Mouse (Mus musculus): Measurements from ENCODE around the gene Gm49510.

Gene Gm49510

GRCm38 (mm10) chr15:78899409-78899739 lies at the start of gene Gm49510:
TSS of gene Gm49510 (plus strand) at chr15:78899667.
- no peak for DNase-seq (ENCODE audit: low spot score)

- no peak for DNase-seq (ENCODE audit: low spot score)
These were observed 49.2 kb upstream of the Gm49510 start for GRCm38 (mm10) chr15:78850059-78850824.

- DNase-seq (ENCODE audit: low spot score), result no peak
These were observed 48.5 kb upstream of the Gm49510 start for GRCm38 (mm10) chr15:78850944-78851343.

- DNase-seq (ENCODE audit: low spot score), result peak; percentile 79
These were observed 47.8 kb upstream of the Gm49510 start for GRCm38 (mm10) chr15:78851505-78852153.

- no peak for DNase-seq (ENCODE audit: low spot score)
These were observed 44.0 kb upstream of the Gm49510 start, which contains the start of gene Lgals2 for GRCm38 (mm10) chr15:78855303-78855965. TSS of gene Lgals2 (minus strand) at chr15:78855529.

DNA sequence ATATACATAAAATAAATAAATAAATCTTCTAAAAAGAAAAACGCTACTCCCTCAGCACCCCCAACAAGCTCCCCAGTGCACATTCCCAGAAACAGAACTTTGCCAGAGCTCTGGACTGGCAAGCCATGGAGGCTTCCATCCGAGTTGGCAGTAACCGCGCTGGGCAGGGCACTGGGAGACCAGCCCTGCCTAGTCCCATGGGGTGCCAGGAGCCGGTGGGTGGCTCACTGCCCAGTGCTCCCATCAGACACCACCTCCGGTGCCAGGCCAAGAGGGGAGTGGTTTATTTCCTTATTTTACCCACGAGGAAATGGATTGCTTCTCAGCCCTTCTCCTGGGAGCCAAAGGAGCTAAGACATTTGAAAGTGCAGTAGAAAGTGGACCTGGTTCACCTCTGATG lies 42.5 kb upstream of the Gm49510 start:
- DNase-seq (ENCODE audit: low spot score), result no peak

DNA sequence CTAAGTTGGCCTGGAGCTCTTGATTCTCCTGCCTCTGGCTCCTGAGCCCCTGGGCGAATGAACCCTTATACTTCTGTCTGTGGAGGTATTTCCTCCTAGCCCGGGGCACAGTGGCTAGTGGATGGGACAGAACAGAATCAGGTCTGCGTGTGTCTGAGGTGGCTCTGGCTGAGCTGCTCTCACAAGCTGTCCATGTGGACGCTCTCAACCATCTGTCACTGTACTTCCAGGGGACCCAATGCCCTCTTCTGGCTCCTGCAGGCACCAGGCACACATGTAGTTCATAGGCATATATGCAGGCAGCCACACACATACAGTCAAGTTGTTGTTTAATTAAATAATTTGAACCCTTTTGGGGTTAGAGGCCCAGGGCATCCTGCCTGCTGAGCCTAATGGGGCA lies 40.2 kb upstream of the Gm49510 start:
- no peak for DNase-seq (ENCODE audit: low spot score)

DNA sequence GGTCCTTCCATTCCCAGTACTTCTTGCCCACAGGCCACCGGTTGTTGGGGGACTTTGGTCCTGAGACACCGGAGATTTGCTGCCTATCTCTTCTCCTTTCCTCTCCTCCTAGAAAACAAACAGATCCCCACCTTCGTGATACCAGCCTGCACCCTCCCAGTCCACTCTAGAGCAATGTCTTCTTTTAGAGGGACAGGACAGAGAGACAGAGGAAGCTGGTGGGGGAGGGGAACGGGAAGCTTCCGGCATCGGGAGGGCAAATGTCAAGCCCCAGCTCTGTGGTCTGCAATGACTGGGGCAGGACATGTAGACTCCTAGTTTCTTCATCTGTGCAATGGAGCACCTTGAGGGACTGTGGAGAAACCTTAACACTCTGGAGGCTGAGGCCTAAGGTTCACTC lies 39.8 kb upstream of the Gm49510 start:
- DNase-seq (ENCODE audit: low spot score), result no peak

- DNase-seq (ENCODE audit: low spot score), result no peak
These were observed 37.2 kb upstream of the Gm49510 start for GRCm38 (mm10) chr15:78862280-78862679.

- DNase-seq (ENCODE audit: low spot score), result no peak
These were observed 36.3 kb upstream of the Gm49510 start for GRCm38 (mm10) chr15:78863154-78863553.

DNA sequence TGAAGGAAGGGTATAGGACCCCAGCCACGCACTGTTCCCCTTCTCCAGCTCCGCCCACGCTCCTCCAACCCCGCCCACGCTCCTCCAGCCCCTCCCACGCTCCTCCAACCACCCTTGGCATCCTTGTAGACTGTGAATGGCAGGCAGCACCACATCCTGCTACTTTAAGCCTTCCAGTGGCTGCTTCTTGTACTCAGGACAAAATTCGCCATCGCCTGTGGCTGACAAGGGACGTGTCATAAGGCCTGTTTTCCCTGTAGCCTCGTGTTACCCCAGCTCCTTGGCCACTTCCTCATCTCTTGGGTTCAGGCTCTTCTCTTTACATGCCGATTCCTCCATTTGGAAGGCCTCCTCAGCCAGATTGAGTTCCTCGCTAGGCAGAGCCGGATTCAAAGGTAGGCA lies 35.6 kb upstream of the Gm49510 start:
- no peak for DNase-seq (ENCODE audit: low spot score)

- no peak for DNase-seq (ENCODE audit: low spot score)
These were observed 31.1 kb upstream of the Gm49510 start for GRCm38 (mm10) chr15:78868398-78868797.

GRCm38 (mm10) chr15:78868826-78869233 lies 30.6 kb upstream of the Gm49510 start:
- no peak for DNase-seq (ENCODE audit: low spot score)

DNA sequence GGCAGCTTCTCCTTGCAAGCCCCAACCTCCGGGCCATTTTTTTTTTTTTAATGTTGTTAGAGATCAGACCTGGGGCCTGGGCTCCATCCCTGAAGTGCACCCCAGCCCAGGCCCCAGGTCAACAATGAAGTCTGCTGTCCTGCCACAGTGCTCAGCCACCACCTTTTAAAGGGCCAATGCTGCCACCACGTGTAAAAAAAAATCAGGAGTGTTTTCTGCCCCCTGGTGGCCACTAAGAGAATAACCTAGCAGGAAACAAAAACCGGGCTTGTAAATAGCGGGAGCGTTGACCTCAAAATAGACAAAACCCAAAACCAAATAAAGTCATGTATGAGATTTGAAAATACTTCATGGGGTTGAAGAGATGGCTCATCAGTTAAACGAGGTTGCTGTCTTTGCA lies 29.7 kb upstream of the Gm49510 start:
- DNase-seq (ENCODE audit: low spot score), result no peak

DNA sequence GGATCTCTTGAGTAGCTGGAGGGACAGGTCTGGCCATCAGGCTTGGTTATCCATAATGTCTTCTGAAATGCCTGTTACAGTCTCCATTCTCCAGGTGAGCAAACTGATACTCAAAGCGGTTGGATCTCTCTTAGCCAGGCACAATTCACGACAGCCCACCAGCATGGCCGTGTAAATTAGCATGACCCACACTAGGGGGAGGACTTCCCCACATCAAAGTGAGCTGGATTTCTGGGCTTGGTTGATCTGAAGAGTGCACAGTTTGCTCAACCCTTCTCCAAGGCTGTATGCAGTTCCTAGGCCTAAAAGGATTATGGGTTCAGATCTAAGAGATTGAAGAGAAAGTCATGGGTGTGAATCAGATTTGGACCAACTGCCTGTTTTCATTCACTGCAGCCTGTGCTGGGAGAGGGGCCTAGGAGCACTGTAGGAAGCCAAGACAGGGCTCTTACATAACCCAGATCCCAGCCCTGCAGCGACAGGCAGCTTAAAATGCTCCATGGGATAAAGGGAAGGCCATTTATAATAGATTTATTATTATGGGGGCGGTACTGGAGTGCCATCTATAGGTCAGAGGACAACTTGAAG lies 27.4 kb upstream of the Gm49510 start:
- DNase-seq (ENCODE audit: low spot score), result no peak

- no peak for DNase-seq (ENCODE audit: low spot score)
These were observed 25.5 kb upstream of the Gm49510 start for GRCm38 (mm10) chr15:78873803-78874435.

GRCm38 (mm10) chr15:78874989-78875388 lies 24.5 kb upstream of the Gm49510 start:
- DNase-seq (ENCODE audit: low spot score), result no peak

DNA sequence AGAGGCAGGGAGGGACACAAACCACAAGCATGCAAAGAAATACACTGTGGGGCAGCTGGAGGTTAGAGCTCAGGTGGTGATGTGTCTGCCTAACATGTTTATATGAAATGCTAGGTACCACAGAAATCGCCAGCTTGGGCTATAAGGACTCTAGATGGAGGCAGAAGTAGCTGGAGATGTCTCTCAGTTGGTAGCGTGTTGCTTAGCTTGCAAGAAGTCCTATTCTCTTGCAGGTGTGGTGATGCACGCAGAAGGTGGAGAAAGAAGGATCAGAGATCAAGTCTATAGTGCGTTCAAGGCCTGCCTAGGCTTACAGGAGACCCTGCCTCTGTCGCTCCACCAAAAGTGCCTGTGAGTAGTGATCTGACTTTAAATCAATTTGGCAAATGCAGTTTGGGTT lies 23.9 kb upstream of the Gm49510 start:
- no peak for DNase-seq (ENCODE audit: low spot score)

GRCm38 (mm10) chr15:78876258-78876696 lies 23.2 kb upstream of the Gm49510 start:
- DNase-seq (ENCODE audit: low spot score), result peak; percentile 67

DNA sequence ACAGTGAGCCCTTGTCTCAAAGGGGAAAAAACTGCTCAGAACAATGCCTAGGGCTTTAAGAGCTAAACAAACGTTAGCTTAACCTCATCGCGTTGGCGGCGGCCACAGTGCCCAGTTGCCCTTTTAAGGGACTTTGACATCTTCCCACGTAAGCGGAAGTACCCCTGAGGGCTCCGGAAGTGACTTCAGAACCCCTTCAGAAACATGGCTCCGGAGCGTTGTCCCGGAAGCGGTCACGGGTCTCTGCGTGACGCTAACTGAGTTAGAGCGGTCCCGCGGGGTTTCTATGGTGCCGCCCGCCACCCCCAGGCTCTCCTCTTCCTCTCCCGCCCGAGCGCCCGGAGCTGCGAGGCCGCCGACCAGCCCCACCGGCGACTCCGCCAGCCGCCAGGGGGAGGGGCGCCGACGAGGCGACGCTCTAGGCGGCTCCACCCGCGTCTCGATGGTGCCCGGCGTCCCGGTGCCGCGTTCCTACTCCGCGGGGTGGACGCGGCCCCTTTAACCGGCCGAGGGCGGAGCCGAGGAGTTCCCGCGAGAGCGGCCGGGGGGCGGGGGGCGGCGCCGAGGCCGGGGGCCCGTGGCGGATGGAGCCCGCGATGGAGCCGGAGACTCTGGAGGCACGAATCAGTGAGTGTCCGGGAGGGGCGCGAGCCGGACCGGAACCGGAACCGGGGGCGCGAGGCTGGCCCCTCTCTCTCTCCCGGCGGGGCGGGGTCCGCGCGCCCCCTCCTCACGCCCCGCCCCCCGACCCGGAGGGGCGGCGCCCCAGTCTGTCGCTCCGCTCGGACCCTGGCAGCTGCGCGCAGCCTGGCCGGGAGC lies 22.3 kb upstream of the Gm49510 start, which contains the start of gene Gga1:
Gene Gga1, plus strand, starts transcription at position 200 of the 819 bp plus-strand sequence.
- peak; percentile 69 for DNase-seq (ENCODE audit: low spot score)

DNA sequence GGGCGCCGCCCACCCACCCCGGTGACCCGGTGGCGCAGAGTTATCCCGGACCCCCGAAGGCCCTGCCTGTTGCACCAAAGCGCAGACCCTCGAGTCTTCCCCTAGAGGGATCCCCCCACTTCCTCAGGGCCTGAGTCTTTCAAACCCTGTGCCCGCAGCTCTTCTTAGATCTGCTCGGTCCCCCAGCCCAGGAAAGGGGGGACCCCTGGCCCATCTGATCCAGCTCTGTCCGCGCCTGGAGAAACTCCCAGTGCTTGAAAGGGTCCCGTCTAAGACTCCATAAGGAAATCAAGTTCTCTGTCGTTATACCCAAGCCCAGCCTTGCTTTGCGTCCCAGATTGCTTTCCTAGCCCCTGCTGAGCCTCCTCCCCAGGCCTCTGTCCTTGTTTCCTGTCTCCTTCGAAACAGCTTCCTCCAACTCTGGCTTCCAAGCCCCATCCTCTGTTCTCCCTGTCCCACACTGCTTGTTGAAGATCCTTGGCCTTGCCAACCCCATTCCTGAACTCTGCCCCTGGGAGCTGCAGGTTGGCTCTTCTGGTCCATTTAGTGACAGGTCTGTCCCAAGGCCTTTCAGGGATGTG lies 21.6 kb upstream of the Gm49510 start:
- DNase-seq (ENCODE audit: low spot score), result no peak

Measured in urinary bladder, postnatal 10 days (tissue).